Mouse (Mus musculus) liver, embryonic 14.5 days (tissue): Measurements from ENCODE around the gene Fhl2.

ENCODE experiments used
- CTCF ChIP-seq: IDR thresholded peaks from 2 replicates; pipeline ENCODE4 v1.5.1; 2016; ENCODE audit warnings: antibody characterized with exemption, low read depth, control low read depth
- EP300 ChIP-seq: IDR thresholded peaks from 2 replicates; pipeline ENCODE4 v1.6.1; 2016; ENCODE audit warnings: antibody characterized with exemption, low read depth

DNA sequence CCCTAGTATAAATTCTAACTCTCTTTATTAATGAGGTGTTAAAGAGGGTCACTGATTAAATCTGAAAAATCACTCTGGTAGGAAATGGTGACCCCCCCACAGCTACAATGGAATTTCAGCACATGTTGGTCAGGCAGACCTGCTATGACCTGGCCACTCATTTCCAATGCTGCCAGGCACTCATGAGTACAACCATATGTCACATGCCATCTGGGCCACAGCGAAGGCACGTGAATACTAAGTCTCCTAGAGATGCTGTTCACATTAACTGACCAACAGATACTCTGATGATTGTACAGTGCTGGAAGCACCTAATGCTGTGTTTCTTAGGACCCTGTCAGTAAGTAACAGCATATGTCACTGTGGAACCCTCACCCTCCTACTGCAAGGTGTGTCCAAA, 122.0 kb downstream of the Fhl2 start:
- no peak for TF ChIP-seq CTCF
- TF ChIP-seq EP300 = no peak
